ENCODE assay signal across 8 mouse cellular contexts in genomic region chr13:69802095-69802494, GRCm38 (mm10). TPM values are rescaled to one million over a fixed set of nuclear protein-coding genes. Genes with fewer than 3 reads are reported as not detected.
DNase-seq lines count a peak whose midpoint lies in the region; ATAC-seq lines count a peak whose summit lies in the region.

TSS of gene Med10 (plus strand) at chr13:69802395.

- H3K4me2 ChIP-seq in kidney, embryonic 14.5 days (replicated peaks; ENCODE audit: low read depth, low read length), result no peak within 1 kb of the TSS
- H3K4me2 ChIP-seq in intestine, embryonic 16.5 days (ENCODE audit: low read depth, low read length), result no peak within 1 kb of the TSS

- no peak within 1 kb of the TSS for H3K9ac ChIP-seq in kidney, embryonic 14.5 days (ENCODE audit: low read depth, low read length)
- no peak within 1 kb of the TSS for H3K9ac ChIP-seq in intestine, embryonic 16.5 days (ENCODE audit: low read depth, low read length)

- ATAC-seq in kidney, embryonic 14.5 days (ENCODE audit: low FRiP score, low TSS enrichment), result no peak
- no peak for ATAC-seq in intestine, embryonic 16.5 days
- ATAC-seq in megakaryocyte-erythroid progenitor cell, adult 5-6 weeks (replicated peaks; ENCODE audit: low FRiP score, low TSS enrichment, poor library complexity, severe bottlenecking), result no peak

- intact Hi-C loops in gastrocnemius, postnatal 14 days (cut with DNase I; ENCODE audit: low total_unique reads), result no loop called here

- H3K4me3 ChIP-seq in kidney, embryonic 14.5 days (ENCODE audit: low read length), result no peak within 1 kb of the TSS
- H3K4me3 ChIP-seq in intestine, embryonic 16.5 days (ENCODE audit: low read length), result no peak within 1 kb of the TSS

- 84% methylated on average over 5 of the region's 5 CpGs for WGBS in kidney, embryonic 14.5 days
- WGBS in intestine, embryonic 16.5 days, result 80% methylated on average over 5 of the region's 5 CpGs

- H3K27ac ChIP-seq in kidney, embryonic 14.5 days (ENCODE audit: low read depth, low read length), result no peak within 1 kb of the TSS
- H3K27ac ChIP-seq in intestine, embryonic 16.5 days (ENCODE audit: low read length), result no peak within 1 kb of the TSS

- DNase-seq in kidney, postnatal 4 days, result no peak
- no peak for DNase-seq in adrenal gland, adult 2 months
- no peak for DNase-seq in gastrocnemius, postnatal 14 days
- DNase-seq in ovary, postnatal 14 days (ENCODE audit: low spot score), result no peak
- no peak for DNase-seq in frontal cortex, postnatal 14 days (ENCODE audit: low spot score in 2 of 2)

- no peaks in the 10 kb centered on the region for H3K9me3 ChIP-seq in kidney, embryonic 14.5 days (ENCODE audit: control insufficient read depth, low read length)
- no peaks in the 10 kb centered on the region for H3K9me3 ChIP-seq in intestine, embryonic 16.5 days (ENCODE audit: control insufficient read depth, low read length)

- no peaks in the 10 kb centered on the region for H3K27me3 ChIP-seq in kidney, embryonic 14.5 days (ENCODE audit: control insufficient read depth, insufficient read depth, low read length)
- no peaks in the 10 kb centered on the region for H3K27me3 ChIP-seq in intestine, embryonic 16.5 days (replicated peaks; ENCODE audit: control insufficient read depth, insufficient read depth, low read length)

- no peaks in the 10 kb centered on the region for H3K36me3 ChIP-seq in kidney, embryonic 14.5 days (ENCODE audit: control insufficient read depth, insufficient read depth, low read length)
- H3K36me3 ChIP-seq in intestine, embryonic 16.5 days (ENCODE audit: control insufficient read depth, insufficient read depth, low read length), result no peaks in the 10 kb centered on the region

- no peaks in the 10 kb centered on the region for H3K4me1 ChIP-seq in kidney, embryonic 14.5 days (ENCODE audit: control insufficient read depth, insufficient read depth, low read length)
- H3K4me1 ChIP-seq in intestine, embryonic 16.5 days (ENCODE audit: control insufficient read depth, insufficient read depth, low read length), result no peaks in the 10 kb centered on the region

RNA-seq across cellular contexts. Expression of gene Med10, which starts in this region (rescaled TPM):
- polyA plus RNA-seq in kidney, embryonic 14.5 days (2014; fragmentation: Nextera tagmentation; extraction: Ambion mirVana), result 155 and 194 TPM in 2 replicates
- 10 to 100 TPM; 49.7 to 72.5 TPM for total RNA-seq in adrenal gland, adult 2 months (2021)
- 27.5 and 33.5 TPM in 2 replicates for polyA plus RNA-seq in adrenal gland, adult 2 months (2012; rRNA removed)
- total RNA-seq in gastrocnemius, postnatal 14 days (2021), result 10 to 100 TPM; 13.9 to 14.6 TPM
- polyA plus RNA-seq in intestine, embryonic 16.5 days (2015; fragmentation: Nextera tagmentation; extraction: Ambion mirVana), result 108 and 123 TPM in 2 replicates
- total RNA-seq in megakaryocyte-erythroid progenitor cell, adult 5-6 weeks (2014; fragmentation: Nextera tagmentation), result 45.9 and 49.2 TPM in 2 replicates
- total RNA-seq in megakaryocyte-erythroid progenitor cell, adult 5-6 weeks (2017), result 58.6 and 103 TPM in 2 replicates
